Mouse (Mus musculus) bone marrow macrophage, adult 2 months (primary cell): ENCODE data around the gene Ddx19a. TPM values are rescaled to one million over a fixed set of nuclear protein-coding genes. Genes with fewer than 3 reads are reported as not detected.

Experiments
- H3K27ac ChIP-seq: 2 replicates; pipeline ENCODE4 v1.5.1; 2012; ENCODE audit warnings: low read depth, low read length; ENCODE audit not compliant: insufficient read depth
- H3K4me1 ChIP-seq: 2 replicates; pipeline ENCODE4 v1.6.1; 2012; ENCODE audit warnings: low read length; ENCODE audit not compliant: control insufficient read depth, insufficient read depth
- H3K4me3 ChIP-seq: 2 replicates; pipeline ENCODE4 v1.5.1; 2012; ENCODE audit warnings: mild to moderate bottlenecking, low read length, moderate library complexity; ENCODE audit not compliant: insufficient read depth
- CTCF ChIP-seq: IDR thresholded peaks from 2 replicates; pipeline ENCODE4 v1.5.1; 2012; ENCODE audit warnings: low read depth, mild to moderate bottlenecking, low read length, moderate library complexity
- POLR2A ChIP-seq: IDR thresholded peaks from 2 replicates; pipeline ENCODE4 v1.6.1; 2012; ENCODE audit warnings: mild to moderate bottlenecking, low read depth, low read length, borderline replicate concordance
- polyA plus RNA-seq: library from polyadenylated mRNA; stranded (reverse); fragments of >200 nt; gene quantifications from 2 replicates; pipeline ENCODE4 v1.2.4, GENCODE M21; 2012; ENCODE audit not compliant: missing spikeins, insufficient read depth, insufficient read length

Ddx19a gene
- polyA plus RNA-seq = 32.5 and 36.1 TPM in 2 replicates

DNA sequence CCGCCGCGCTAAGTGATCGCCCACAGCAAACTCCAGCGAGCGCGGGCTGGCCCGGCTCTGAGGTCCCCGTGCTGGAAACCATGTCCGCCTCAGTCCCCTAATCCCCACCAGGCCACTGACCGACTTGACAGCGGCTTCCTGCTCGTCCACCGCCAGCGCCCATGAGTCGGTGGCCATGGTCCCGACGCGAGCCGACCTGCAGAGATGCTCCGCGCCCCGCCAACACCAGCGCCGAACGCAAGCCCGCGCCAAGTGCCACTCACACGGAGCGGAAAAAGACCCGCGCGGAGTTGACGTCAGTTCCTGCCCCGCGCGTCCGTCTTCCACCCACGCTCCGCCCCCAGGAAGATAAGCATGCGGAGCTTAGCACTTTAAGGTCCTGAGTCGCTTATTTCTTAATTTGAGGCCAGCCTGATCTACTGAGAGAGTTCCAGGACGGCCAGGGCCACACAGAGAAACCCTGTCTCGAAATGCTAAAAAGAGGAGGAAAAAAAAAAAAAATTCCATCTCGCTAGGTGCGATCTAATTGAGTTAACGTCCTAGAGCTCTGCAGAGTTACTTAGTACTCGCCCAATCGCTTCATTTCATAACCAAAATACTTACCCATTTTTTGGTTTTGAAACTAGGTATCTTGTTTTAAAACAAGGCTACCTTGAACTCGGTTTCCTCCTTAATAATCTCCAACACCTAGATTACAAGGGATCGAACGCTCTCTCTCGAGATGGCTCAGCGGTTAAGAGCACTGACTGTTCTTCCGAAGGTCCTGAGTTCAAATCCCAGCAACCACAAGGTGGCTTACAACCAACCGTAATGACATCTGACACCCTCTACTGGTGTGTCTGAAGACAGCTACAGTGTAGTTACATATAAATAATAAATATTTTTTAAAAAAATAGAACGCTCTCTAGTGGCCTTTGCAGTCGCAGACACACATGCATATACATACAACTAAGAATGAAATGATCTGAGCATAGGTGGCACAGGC, at the start of gene Ddx19a:
Ddx19a (minus strand) TSS at position 254 of the 985 bp plus-strand sequence.
- H3K4me3 ChIP-seq = peak within 1 kb of the TSS; percentile 85
- H3K27ac ChIP-seq = peak within 1 kb of the TSS; percentile 59
- TF ChIP-seq CTCF (no peak), POLR2A (no peak)
- peaks cover 2% of the 10 kb centered on the region for H3K4me1 ChIP-seq

- no peaks in the 10 kb centered on the region for H3K4me1 ChIP-seq
- no peak overlapping the region for H3K4me3 ChIP-seq
- TF ChIP-seq CTCF = 0 out of 2 replicates have a peak, but pooled peaks have one; percentile 11
- no peak for TF ChIP-seq POLR2A
- no peak overlapping the region for H3K27ac ChIP-seq
Measured at GRCm38 (mm10) chr8:111044003-111044734, 46.6 kb upstream of the Ddx19a start.

GRCm38 (mm10) chr8:111042546-111042945, 44.9 kb upstream of the Ddx19a start:
- peaks cover 2% of the 10 kb centered on the region; the same call in 1 of the 2 replicates for H3K4me1 ChIP-seq
- no peak overlapping the region for H3K27ac ChIP-seq
- no peak overlapping the region for H3K4me3 ChIP-seq
- TF ChIP-seq CTCF = no peak
- TF ChIP-seq POLR2A = no peak

- TF ChIP-seq POLR2A = no peak
- TF ChIP-seq CTCF = no peak
- H3K4me1 ChIP-seq = peaks cover 11% of the 10 kb centered on the region
- no peak overlapping the region for H3K4me3 ChIP-seq
- H3K27ac ChIP-seq = no peak overlapping the region
Measured at GRCm38 (mm10) chr8:111036591-111036990, 39.0 kb upstream of the Ddx19a start.

GRCm38 (mm10) chr8:111034276-111034675, 36.7 kb upstream of the Ddx19a start:
- TF ChIP-seq POLR2A (no peak), CTCF (no peak)
- H3K27ac ChIP-seq = peak overlapping the region; percentile 59

GRCm38 (mm10) chr8:111033482-111034215, 36.0 kb upstream of the Ddx19a start:
- Histone ChIP-seq H3K4me3 (peak overlapping the region; percentile 77), H3K27ac (peak overlapping the region; percentile 59), H3K4me1 (peaks cover 15% of the 10 kb centered on the region)
- TF ChIP-seq CTCF (no peak), POLR2A (no peak)

More at GRCm38 (mm10) chr8:111034276-111034675, 36.7 kb upstream of the Ddx19a start:
- Histone ChIP-seq H3K4me1 (peaks cover 15% of the 10 kb centered on the region), H3K4me3 (peak overlapping the region; percentile 77)

DNA sequence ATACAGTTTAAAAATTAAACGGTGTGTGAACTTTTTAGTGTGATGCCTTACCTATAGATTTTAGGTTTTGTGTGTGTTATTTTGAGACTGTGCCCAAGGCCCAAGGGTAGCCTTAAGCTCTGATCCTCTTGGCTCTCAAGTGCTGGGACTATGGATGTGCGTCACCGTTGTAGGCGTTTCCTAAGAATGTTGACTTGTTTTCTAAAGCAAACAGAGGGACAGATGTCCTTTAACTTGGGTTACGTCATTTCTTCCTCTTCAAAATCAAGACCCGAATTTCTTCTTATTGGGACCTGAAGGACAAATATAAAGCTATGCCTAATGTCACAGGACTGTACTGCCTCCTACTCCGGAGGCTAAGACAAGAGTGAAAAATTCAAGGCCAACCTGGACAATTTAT, 35.3 kb upstream of the Ddx19a start, which contains the start of gene Aars:
Aars (plus strand) TSS at position 229 of the 400 bp plus-strand sequence.
- H3K27ac ChIP-seq = peak within 1 kb of the TSS; percentile 59
- TF ChIP-seq CTCF (no peak), POLR2A (no peak)
- H3K4me3 ChIP-seq = peak within 1 kb of the TSS; percentile 77
- H3K4me1 ChIP-seq = peaks cover 15% of the 10 kb centered on the region

DNA sequence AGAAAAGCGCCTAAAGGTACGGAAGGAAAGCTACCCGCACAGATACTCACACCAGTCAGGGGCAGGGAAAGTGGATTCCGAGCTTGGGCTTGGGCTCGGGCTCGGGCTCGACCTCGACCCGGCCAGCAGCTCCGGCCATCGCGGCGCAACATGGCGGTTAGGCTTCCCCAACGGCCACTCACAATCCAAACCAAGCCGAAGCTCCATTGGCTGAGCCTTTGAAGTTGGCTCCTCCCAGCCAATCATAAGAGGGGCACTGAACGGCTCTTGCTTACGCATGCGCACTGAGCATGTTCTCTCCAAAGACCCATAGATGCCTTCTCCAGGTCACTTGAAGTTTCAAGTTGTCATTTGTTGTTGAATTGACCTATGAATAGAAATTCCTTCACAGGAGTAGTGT, 34.0 kb upstream of the Ddx19a start, which contains the start of gene Ddx19b:
Ddx19b (minus strand) TSS at position 180 of the 400 bp plus-strand sequence.
- no peak for TF ChIP-seq POLR2A
- no peak for TF ChIP-seq CTCF
- Histone ChIP-seq H3K27ac (no peak within 1 kb of the TSS), H3K4me1 (peaks cover 13% of the 10 kb centered on the region), H3K4me3 (no peak within 1 kb of the TSS)

- H3K27ac ChIP-seq = no peak overlapping the region
- TF ChIP-seq POLR2A = no peak
- TF ChIP-seq CTCF = no peak
- peak overlapping the region; percentile 54 for H3K4me3 ChIP-seq
- peaks cover 9% of the 10 kb centered on the region for H3K4me1 ChIP-seq
Measured at GRCm38 (mm10) chr8:111030045-111030444, 32.4 kb upstream of the Ddx19a start.
